Mouse (Mus musculus) olfactory bulb, adult 2 months (tissue): Measurements from ENCODE around the gene Creb3l4.

ENCODE experiments used
- CTCF ChIP-seq: fragments of 200-500 bp; IDR thresholded peaks from 2 replicates; pipeline ENCODE4 v1.5.1; 2012; ENCODE audit warnings: low read depth, mild to moderate bottlenecking, low read length, moderate library complexity; ENCODE audit not compliant: insufficient read depth
- POLR2A ChIP-seq: fragments of 200-500 bp; IDR thresholded peaks from 2 replicates; pipeline ENCODE4 v1.6.1; 2012; ENCODE audit warnings: mild to moderate bottlenecking, low read depth, low read length, moderate library complexity; ENCODE audit not compliant: insufficient read depth

DNA sequence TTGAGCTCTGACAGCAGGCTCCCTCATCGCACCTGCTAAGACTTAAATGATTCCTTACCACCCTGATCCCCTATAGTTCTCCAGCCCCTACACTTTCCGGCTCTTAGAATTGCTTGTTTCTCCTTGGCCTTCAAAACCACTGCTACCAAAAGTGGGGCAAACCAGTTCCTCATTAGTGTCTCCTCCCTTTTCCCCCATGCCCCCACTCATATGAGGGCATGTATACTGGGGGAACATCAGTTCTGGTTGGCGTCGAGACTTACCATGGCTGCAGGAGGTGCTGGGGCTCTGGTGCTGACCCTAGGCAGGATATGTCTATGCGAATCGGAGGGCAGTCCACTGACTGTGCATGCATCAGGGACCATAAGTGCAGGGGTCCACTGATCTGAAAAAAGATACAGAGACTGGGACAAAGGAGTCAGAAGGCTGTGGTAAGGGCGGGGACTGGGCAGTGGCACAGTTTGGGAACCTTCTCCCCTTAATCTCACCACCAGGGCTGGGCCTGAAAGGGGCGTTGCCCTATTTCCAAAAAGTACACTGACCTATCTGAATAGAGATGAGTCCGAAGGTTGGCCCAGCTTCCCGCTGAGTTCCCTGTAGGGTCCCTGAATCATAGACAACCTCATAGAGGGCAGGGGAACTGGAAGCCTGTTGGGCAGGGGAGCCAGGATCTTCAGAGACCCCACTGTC is 1.5 kb downstream of the Creb3l4 start:
- TF ChIP-seq CTCF (no peak), POLR2A (no peak)
